Mouse (Mus musculus) 416B (cell line): ENCODE measurements at regions not wholly inside any gene's neighbourhood (a gene's known extent, or its start where the extent isn't known, plus 50 kb on each side); places are given as distances from the start of the nearest gene placed in this dataset.

Experiments
- DNase-seq: peaks from one replicate; pipeline ENCODE4 v3.0.0; 2011; ENCODE audit warnings: low read depth

GRCm38 (mm10) chr4:47630006-47630405 lies 155.5 kb downstream of the Sec61b start:
- no peak for DNase-seq

- no peak for DNase-seq
These were observed 156.0 kb downstream of the Sec61b start for GRCm38 (mm10) chr4:47630427-47630826.

GRCm38 (mm10) chr4:47638876-47639494 lies 164.5 kb downstream of the Sec61b start:
- DNase-seq, result no peak

GRCm38 (mm10) chr4:47645093-47645492 lies 170.6 kb downstream of the Sec61b start:
- no peak for DNase-seq

- DNase-seq, result no peak
These were observed 174.2 kb downstream of the Sec61b start for GRCm38 (mm10) chr4:47648701-47649100.

- no peak for DNase-seq
These were observed 175.5 kb downstream of the Sec61b start for GRCm38 (mm10) chr4:47649951-47650350.

GRCm38 (mm10) chr4:47651521-47651920 lies 177.1 kb downstream of the Sec61b start:
- no peak for DNase-seq

- no peak for DNase-seq
These were observed 178.7 kb downstream of the Sec61b start for GRCm38 (mm10) chr4:47653143-47653542.

- DNase-seq, result no peak
These were observed 195.1 kb downstream of the Sec61b start for GRCm38 (mm10) chr4:47669519-47669918.

- DNase-seq, result no peak
These were observed 196.0 kb downstream of the Sec61b start for GRCm38 (mm10) chr4:47670476-47670875.

- no peak for DNase-seq
These were observed 196.9 kb downstream of the Sec61b start for GRCm38 (mm10) chr4:47671362-47671761.

- no peak for DNase-seq
These were observed 206.7 kb downstream of the Sec61b start for GRCm38 (mm10) chr4:47681141-47681540.

- no peak for DNase-seq
These were observed 216.7 kb downstream of the Sec61b start for GRCm38 (mm10) chr4:47691207-47691606.

- DNase-seq, result no peak
These were observed 218.2 kb downstream of the Sec61b start for GRCm38 (mm10) chr4:47692654-47693053.

GRCm38 (mm10) chr4:47693221-47693620 lies 218.8 kb downstream of the Sec61b start:
- DNase-seq, result no peak

- DNase-seq, result no peak
These were observed 222.6 kb downstream of the Sec61b start for GRCm38 (mm10) chr4:47697071-47697470.

GRCm38 (mm10) chr4:47698514-47698913 lies 224.1 kb downstream of the Sec61b start:
- DNase-seq, result no peak

- no peak for DNase-seq
These were observed 224.5 kb downstream of the Sec61b start for GRCm38 (mm10) chr4:47698926-47699325.

- DNase-seq, result no peak
These were observed 229.0 kb downstream of the Sec61b start for GRCm38 (mm10) chr4:47703501-47703900.

GRCm38 (mm10) chr4:47704607-47705006 lies 230.1 kb downstream of the Sec61b start:
- DNase-seq, result no peak

GRCm38 (mm10) chr4:47707966-47708365 lies 233.5 kb downstream of the Sec61b start:
- no peak for DNase-seq

- DNase-seq, result no peak
These were observed 238.9 kb downstream of the Sec61b start for GRCm38 (mm10) chr4:47713387-47713786.

- no peak for DNase-seq
These were observed 250.0 kb downstream of the Sec61b start for GRCm38 (mm10) chr4:47724331-47725004.

- DNase-seq, result no peak
These were observed 250.5 kb downstream of the Sec61b start for GRCm38 (mm10) chr4:47725005-47725340.
